18 mouse cellular contexts compared by ENCODE assay signal in genomic region chr4:138824660-138825059, GRCm38 (mm10). TPM values are rescaled to one million over a fixed set of nuclear protein-coding genes. Genes with fewer than 3 reads are reported as not detected.
A peak's percentile ranks its signal among the peaks of the same experiment; 100 is the strongest.
DNase-seq lines count a peak whose midpoint lies in the region; ATAC-seq and TF ChIP-seq lines count a peak whose summit lies in the region.
"Had no signal": no experiment of that assay in that cellular context is flagged by ENCODE, and none has a peak within 500 bp of the region (broad histone marks: within the 10 kb centered on the region; RNA-seq: fewer than 3 reads in every experiment).

No protein-coding gene starts in this region.

- WGBS in embryonic facial prominence, embryonic 11.5 days = 90% methylated on average over 2 of the region's 2 CpGs
- WGBS in embryonic facial prominence, embryonic 10.5 days = 82% methylated on average over 2 of the region's 2 CpGs
- 85% methylated on average over 2 of the region's 2 CpGs for WGBS in hindbrain, embryonic 16.5 days

- peak; percentile 51 for TF ChIP-seq CTCF in left cerebral cortex, adult 2 months (IDR thresholded peaks at IDR 0.05)

- no peak overlapping the region for H3K4me2 ChIP-seq in embryonic facial prominence, embryonic 11.5 days (ENCODE audit: low read depth, low read length)
- H3K4me2 ChIP-seq in hindbrain, embryonic 16.5 days (ENCODE audit: low read length) = no peak overlapping the region
- H3K4me2 ChIP-seq: heart, embryonic 11.5 days; hindbrain, embryonic 12.5 days; limb, embryonic 13.5 days; neural tube, embryonic 13.5 days had no signal

- H3K9ac ChIP-seq in embryonic facial prominence, embryonic 11.5 days (replicated peaks; ENCODE audit: low read length) = no peak overlapping the region
- no peak overlapping the region for H3K9ac ChIP-seq in hindbrain, embryonic 16.5 days (ENCODE audit: low read depth, low read length)
- H3K9ac ChIP-seq: hindbrain, embryonic 12.5 days; limb, embryonic 13.5 days; neural tube, embryonic 13.5 days had no signal

- no peaks in the 10 kb centered on the region for H3K9me3 ChIP-seq in embryonic facial prominence, embryonic 11.5 days (replicated peaks; ENCODE audit: control insufficient read depth, low read length)
- 0 out of 2 replicates have a peak, but pooled peaks cover 6% of the 10 kb centered on the region for H3K9me3 ChIP-seq in embryonic facial prominence, embryonic 10.5 days
- H3K9me3 ChIP-seq in hindbrain, embryonic 16.5 days (ENCODE audit: control insufficient read depth, low read length) = 0 out of 2 replicates have a peak, but pooled peaks cover 5% of the 10 kb centered on the region
- H3K9me3 ChIP-seq: neural tube, embryonic 13.5 days had no signal

- H3K27me3 ChIP-seq in embryonic facial prominence, embryonic 11.5 days (ENCODE audit: control insufficient read depth, insufficient read depth, low read length) = no peaks in the 10 kb centered on the region
- no peaks in the 10 kb centered on the region for H3K27me3 ChIP-seq in embryonic facial prominence, embryonic 10.5 days (replicated peaks; ENCODE audit: low read depth, poor library complexity, severe bottlenecking)
- no peaks in the 10 kb centered on the region for H3K27me3 ChIP-seq in hindbrain, embryonic 16.5 days (replicated peaks; ENCODE audit: control insufficient read depth, insufficient read depth, low read length)
- H3K27me3 ChIP-seq: hindbrain, embryonic 12.5 days; neural tube, embryonic 13.5 days had no signal

- H3K36me3 ChIP-seq in embryonic facial prominence, embryonic 11.5 days (replicated peaks; ENCODE audit: control insufficient read depth, insufficient read depth, low read depth, low read length) = no peaks in the 10 kb centered on the region
- H3K36me3 ChIP-seq in embryonic facial prominence, embryonic 10.5 days (replicated peaks) = no peaks in the 10 kb centered on the region
- no peaks in the 10 kb centered on the region for H3K36me3 ChIP-seq in hindbrain, embryonic 16.5 days (ENCODE audit: control insufficient read depth, insufficient read depth, low read length)
- H3K36me3 ChIP-seq: hindbrain, embryonic 12.5 days; limb, embryonic 13.5 days; neural tube, embryonic 13.5 days had no signal

- H3K4me3 ChIP-seq in embryonic facial prominence, embryonic 11.5 days (ENCODE audit: low read depth, low read length) = no peak overlapping the region
- H3K4me3 ChIP-seq in embryonic facial prominence, embryonic 10.5 days = no peak overlapping the region
- H3K4me3 ChIP-seq in left cerebral cortex, adult 2 months = no peak overlapping the region
- H3K4me3 ChIP-seq in hindbrain, embryonic 16.5 days (ENCODE audit: low read length) = no peak overlapping the region
- H3K4me3 ChIP-seq: erythroblast, embryonic 14.5 days; hindbrain, embryonic 12.5 days; limb, embryonic 13.5 days; neural tube, embryonic 13.5 days had no signal

- peak; percentile 19 for DNase-seq in embryonic facial prominence, embryonic 11.5 days (ENCODE audit: low spot score)
- DNase-seq in embryonic facial prominence, embryonic 10.5 days (ENCODE audit: low spot score) = no peak
- DNase-seq in left cerebral cortex, adult 2 months (ENCODE audit: extremely low spot score in 1 of 2, low spot score in 2 of 2) = no peak
- DNase-seq in left cerebral cortex, adult 11 months (ENCODE audit: low spot score) = no peak
- peak; percentile 69 for DNase-seq in ZHBTc4 (ENCODE audit: low read depth, low spot score)
- peak; percentile 33 for DNase-seq in mesoderm, embryonic 11.5 days (ENCODE audit: low read depth, low spot score)
- DNase-seq: midbrain, embryonic 14.5 days; right cerebral cortex, adult 18-20 months; thymus, postnatal 25 days had no signal

- no peak for ATAC-seq in embryonic facial prominence, embryonic 11.5 days (replicated peaks; ENCODE audit: insufficient number of reproducible peaks, low FRiP score, low TSS enrichment, low read depth)
- ATAC-seq in hindbrain, embryonic 16.5 days = no peak
- ATAC-seq in monocyte, adult 5-6 weeks (replicated peaks; ENCODE audit: insufficient number of reproducible peaks, low FRiP score, low TSS enrichment, poor library complexity, severe bottlenecking) = no peak

- no peaks in the 10 kb centered on the region for H3K4me1 ChIP-seq in embryonic facial prominence, embryonic 11.5 days (ENCODE audit: control insufficient read depth, insufficient read depth, low read length)
- H3K4me1 ChIP-seq in embryonic facial prominence, embryonic 10.5 days = peaks cover under 1% of the 10 kb centered on the region
- H3K4me1 ChIP-seq in hindbrain, embryonic 16.5 days (ENCODE audit: control insufficient read depth, insufficient read depth, low read depth, low read length) = no peaks in the 10 kb centered on the region
- H3K4me1 ChIP-seq: hindbrain, embryonic 12.5 days had no signal

- no peak overlapping the region for H3K27ac ChIP-seq in embryonic facial prominence, embryonic 11.5 days (replicated peaks; ENCODE audit: low read depth, low read length)
- no peak overlapping the region for H3K27ac ChIP-seq in embryonic facial prominence, embryonic 10.5 days (replicated peaks)
- H3K27ac ChIP-seq in left cerebral cortex, adult 2 months = no peak overlapping the region
- H3K27ac ChIP-seq in hindbrain, embryonic 16.5 days (ENCODE audit: low read depth, low read length) = no peak overlapping the region
- H3K27ac ChIP-seq: hindbrain, embryonic 12.5 days; limb, embryonic 13.5 days; neural tube, embryonic 13.5 days had no signal

- intact Hi-C loops in left cerebral cortex, adult 2 months (cut with DNase I) = no loop called here

RNA-seq across cellular contexts. Expression of gene Pla2g5, which starts 38.6 kb away (rescaled TPM):
- 0.87 and 1.5 TPM in 2 replicates for polyA plus RNA-seq in embryonic facial prominence, embryonic 11.5 days (2014; fragmentation: Nextera tagmentation; extraction: Ambion mirVana)
- 0.34 and 0.60 TPM in 2 replicates for polyA plus RNA-seq in embryonic facial prominence, embryonic 10.5 days (2016; fragmentation: Nextera tagmentation; extraction: Ambion mirVana)
- 1 to 10 TPM; 4.5 to 4.7 TPM for total RNA-seq in left cerebral cortex, adult 2 months (2021)
- polyA plus RNA-seq in hindbrain, embryonic 16.5 days (2015; fragmentation: Nextera tagmentation; extraction: Ambion mirVana) = 0.27 and 0.38 TPM in 2 replicates
- total RNA-seq in monocyte, adult 5-6 weeks (2017) = not detected in 3 replicates
- polyA plus RNA-seq: erythroblast, embryonic 14.5 days; hindbrain, embryonic 12.5 days had no signal

RNA-seq across cellular contexts. Expression of gene Gm13030, which starts 49.1 kb away (rescaled TPM):
- not detected in 2 replicates for polyA plus RNA-seq in embryonic facial prominence, embryonic 11.5 days (2014; fragmentation: Nextera tagmentation; extraction: Ambion mirVana)
- polyA plus RNA-seq in embryonic facial prominence, embryonic 10.5 days (2016; fragmentation: Nextera tagmentation; extraction: Ambion mirVana) = not detected in 2 replicates
- total RNA-seq in left cerebral cortex, adult 2 months (2021) = not detected
- polyA plus RNA-seq in hindbrain, embryonic 16.5 days (2015; fragmentation: Nextera tagmentation; extraction: Ambion mirVana) = not detected in 2 replicates
- not detected in 3 replicates for total RNA-seq in monocyte, adult 5-6 weeks (2017)
- total RNA-seq: layer of hippocampus, adult 18-20 months had no signal
- polyA plus RNA-seq: erythroblast, embryonic 14.5 days; heart, embryonic 11.5 days; hindbrain, embryonic 12.5 days; limb, embryonic 13.5 days; midbrain, embryonic 14.5 days; neural tube, embryonic 13.5 days; stomach, embryonic 14.5 days had no signal

RNA-seq across cellular contexts. Expression of gene Pla2g2d, which starts 49.1 kb away (rescaled TPM):
- polyA plus RNA-seq in embryonic facial prominence, embryonic 11.5 days (2014; fragmentation: Nextera tagmentation; extraction: Ambion mirVana) = 0.43 and 1.1 TPM in 2 replicates
- 0.26 and 0.80 TPM in 2 replicates for polyA plus RNA-seq in embryonic facial prominence, embryonic 10.5 days (2016; fragmentation: Nextera tagmentation; extraction: Ambion mirVana)
- total RNA-seq in left cerebral cortex, adult 2 months (2021) = under 1 TPM; 0.42 to 0.97 TPM
- polyA plus RNA-seq in hindbrain, embryonic 16.5 days (2015; fragmentation: Nextera tagmentation; extraction: Ambion mirVana) = 0.61 and 0.76 TPM in 2 replicates
- not detected in 3 replicates for total RNA-seq in monocyte, adult 5-6 weeks (2017)
- polyA plus RNA-seq: erythroblast, embryonic 14.5 days; heart, embryonic 11.5 days; midbrain, embryonic 14.5 days had no signal

RNA-seq across cellular contexts. Expression of gene Pla2g2e, which starts 53.1 kb away (rescaled TPM):
- not detected in 2 replicates for polyA plus RNA-seq in embryonic facial prominence, embryonic 11.5 days (2014; fragmentation: Nextera tagmentation; extraction: Ambion mirVana)
- not detected in 2 replicates for polyA plus RNA-seq in embryonic facial prominence, embryonic 10.5 days (2016; fragmentation: Nextera tagmentation; extraction: Ambion mirVana)
- total RNA-seq in left cerebral cortex, adult 2 months (2021) = not detected
- polyA plus RNA-seq in hindbrain, embryonic 16.5 days (2015; fragmentation: Nextera tagmentation; extraction: Ambion mirVana) = not detected in 2 replicates
- not detected in 3 replicates for total RNA-seq in monocyte, adult 5-6 weeks (2017)
- total RNA-seq: layer of hippocampus, adult 18-20 months had no signal
- polyA plus RNA-seq: erythroblast, embryonic 14.5 days; heart, embryonic 11.5 days; hindbrain, embryonic 12.5 days; limb, embryonic 13.5 days; midbrain, embryonic 14.5 days; neural tube, embryonic 13.5 days; stomach, embryonic 14.5 days had no signal

Comparison
In these comparisons a context has a peak if more than half of its experiments do, and no peak if none do; other contexts are left out.
1. DNase-seq: peak in embryonic facial prominence, embryonic 11.5 days (single experiment), ZHBTc4 (single experiment) and mesoderm, embryonic 11.5 days (single experiment); none in embryonic facial prominence, embryonic 10.5 days (single experiment), left cerebral cortex, adult 2 months (0 of 2) and left cerebral cortex, adult 11 months (single experiment).